Mouse (Mus musculus) kidney, postnatal 0 days (tissue): Measurements from ENCODE around the gene Med24. TPM values are rescaled to one million over a fixed set of nuclear protein-coding genes. Genes with fewer than 3 reads are reported as not detected.
A peak's percentile ranks its signal among the peaks of the same experiment; 100 is the strongest.

Experiments
- ATAC-seq: fragments of 200-750 bp; cut with Nextera tagmentation; replicated peaks from 2 replicates; pipeline ENCODE4 v1.8.0; 2017; ENCODE audit warnings: low read depth, moderate number of reproducible peaks, moderate TSS enrichment, moderate library complexity; ENCODE audit not compliant: low FRiP score
- DNase-seq: peaks from one replicate; pipeline ENCODE4 v3.0.0-alpha.2; 2016; ENCODE audit warnings: low spot score
- H3K27ac ChIP-seq: fragments of 300-500 bp; sonication (generic); 2 replicates; pipeline ENCODE4 v1.5.1; 2014; ENCODE audit warnings: mild to moderate bottlenecking
- H3K27me3 ChIP-seq: fragments of 300-500 bp; sonication (generic); 2 replicates; pipeline ENCODE4 v1.6.1; 2014; ENCODE audit warnings: low read length, mixed read lengths; ENCODE audit not compliant: insufficient read depth
- H3K36me3 ChIP-seq: fragments of 300-500 bp; sonication (generic); 2 replicates; pipeline ENCODE4 v1.6.1; 2014; ENCODE audit warnings: low read length, mixed read lengths; ENCODE audit not compliant: insufficient read depth
- H3K4me1 ChIP-seq: fragments of 300-500 bp; sonication (generic); replicated peaks from 2 replicates; pipeline ENCODE4 v1.6.1; 2014; ENCODE audit warnings: antibody characterized with exemption, low read length, mixed read lengths; ENCODE audit not compliant: insufficient read depth
- H3K4me2 ChIP-seq: fragments of 300-500 bp; sonication (generic); 2 replicates; pipeline ENCODE4 v1.6.1; 2014; ENCODE audit warnings: mild to moderate bottlenecking, low read length, moderate library complexity, mixed read lengths
- H3K4me3 ChIP-seq: fragments of 300-500 bp; sonication (generic); replicated peaks from 2 replicates; pipeline ENCODE4 v1.5.1; 2014; ENCODE audit warnings: low read depth, low read length
- H3K9ac ChIP-seq: fragments of 300-500 bp; sonication (generic); 2 replicates; pipeline ENCODE4 v1.6.1; 2014; ENCODE audit warnings: low read depth, low read length
- H3K9me3 ChIP-seq: fragments of 300-500 bp; sonication (generic); replicated peaks from 2 replicates; pipeline ENCODE4 v1.6.1; 2016; ENCODE audit warnings: low read length, inconsistent platforms, mixed read lengths
- CTCF ChIP-seq: IDR thresholded peaks from 2 replicates; pipeline ENCODE4 v1.5.1; 2016; ENCODE audit warnings: antibody characterized with exemption, low read depth, mild to moderate bottlenecking, moderate library complexity
- WGBS: fragments of 180-500 bp; shearing (Covaris S2); extraction: QIAGEN DNeasy Blood & Tissue Kit; methylation state at CpG from one replicate; pipeline ENCODE4 v1.1.7; 2014; 5-methylcytosine and 5-hydroxymethylcytosine counted together
- polyA plus RNA-seq: library from polyadenylated mRNA; unstranded; fragments of >200 nt; fragmentation: Nextera tagmentation; extraction: Ambion mirVana; gene quantifications from 2 replicates; pipeline ENCODE4 v1.2.1, GENCODE M21; 2015

The Med24 gene
- polyA plus RNA-seq, 1 experiment from 2014 or later = 38.3 TPM

DNA sequence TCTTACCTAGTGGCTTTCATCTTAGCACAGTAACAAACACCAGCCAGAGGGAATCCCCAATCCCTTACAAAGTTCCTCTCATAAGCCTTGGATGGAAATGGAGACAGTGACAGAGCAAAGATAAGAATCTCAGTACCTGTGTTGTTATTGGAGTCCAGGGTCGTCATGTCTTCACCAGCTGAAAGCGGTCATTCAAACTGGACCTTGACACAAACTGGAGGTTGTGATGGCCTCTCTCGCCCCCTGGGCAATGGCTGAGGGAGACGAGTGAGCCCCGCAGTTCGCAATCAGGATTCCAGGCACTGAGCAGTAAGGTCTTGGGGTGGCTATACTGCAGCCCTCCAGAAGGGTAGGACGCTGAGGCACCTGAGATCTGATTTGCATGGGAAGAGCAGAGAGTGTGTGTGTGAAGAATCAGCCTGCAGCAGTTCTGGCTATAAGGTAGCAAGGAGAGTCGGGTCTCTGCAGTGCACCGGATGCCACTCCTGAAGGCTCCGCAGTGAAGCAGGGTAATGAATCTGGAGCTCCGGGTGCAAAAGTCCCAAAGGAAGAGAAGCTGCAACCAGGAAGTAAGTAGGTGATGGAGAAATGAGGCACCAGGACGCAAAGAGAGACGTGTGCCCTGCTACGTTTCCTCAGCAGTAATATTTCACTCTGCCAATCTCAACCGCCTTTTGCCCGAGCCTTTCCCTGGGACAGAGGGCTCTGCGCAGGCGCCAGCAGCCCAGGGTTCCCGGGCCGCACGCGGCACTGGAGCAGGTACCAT is 45.5 kb upstream of the Med24 start, which contains the start of gene Nr1d1:
Gene Nr1d1, minus strand, starts transcription at position 752 of the 766 bp plus-strand sequence.
- WGBS = 1% methylated on average over 22 of the region's 22 CpGs
- peaks cover 55% of the 10 kb centered on the region for H3K4me1 ChIP-seq
- H3K36me3 ChIP-seq = peaks cover 4% of the 10 kb centered on the region
- peak; percentile 78 for ATAC-seq
- peak within 1 kb of the TSS; percentile 60 for H3K4me2 ChIP-seq
- H3K4me3 ChIP-seq = peak within 1 kb of the TSS; percentile 40
- no peaks in the 10 kb centered on the region for H3K27me3 ChIP-seq
- TF ChIP-seq CTCF = no peak
- H3K9ac ChIP-seq = peak within 1 kb of the TSS; percentile 59
- no peak for DNase-seq
- H3K9me3 ChIP-seq = no peaks in the 10 kb centered on the region
- peak within 1 kb of the TSS; percentile 95 for H3K27ac ChIP-seq

DNA sequence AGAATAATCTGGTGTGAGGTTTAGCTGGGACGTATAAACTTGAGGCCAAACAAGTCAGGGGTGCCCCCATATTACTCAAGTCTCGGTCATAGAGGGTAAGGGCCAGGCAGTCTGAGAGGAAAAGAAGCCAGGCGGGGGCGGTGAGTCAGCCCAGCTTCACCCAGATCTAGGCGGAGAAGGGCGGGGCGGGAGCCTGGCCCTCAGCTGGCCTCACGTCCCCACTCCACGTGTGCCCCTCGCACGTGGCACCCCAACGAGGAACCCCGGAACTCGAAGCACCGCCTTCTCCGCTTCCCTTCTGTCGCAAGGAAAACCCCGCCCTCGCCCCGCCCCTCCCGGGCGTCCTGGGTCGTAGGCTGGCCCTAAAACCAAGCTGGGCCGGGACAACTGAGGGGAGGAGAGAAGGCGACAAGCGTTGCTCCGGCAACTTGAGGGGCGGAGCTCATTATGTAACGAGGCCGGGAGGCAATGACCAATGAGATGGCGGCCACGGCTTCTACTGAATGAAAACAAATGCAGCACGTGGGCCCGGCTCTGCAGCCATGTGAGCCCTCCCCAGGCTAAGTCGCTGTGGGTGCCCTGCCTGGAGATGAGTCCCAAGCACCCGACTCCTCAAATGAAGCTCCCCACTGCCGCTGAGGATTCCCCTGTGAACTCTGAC is 44.5 kb upstream of the Med24 start:
- peak overlapping the region; percentile 95 for H3K27ac ChIP-seq
- H3K4me1 ChIP-seq = peaks cover 61% of the 10 kb centered on the region
- H3K9ac ChIP-seq = peak overlapping the region; percentile 59; the same call in 1 of the 2 replicates
- ATAC-seq (peak; percentile 73), DNase-seq (peak; percentile 99)
- H3K9me3 ChIP-seq = no peaks in the 10 kb centered on the region
- under 1% methylated on average over 37 of the region's 37 CpGs for WGBS
- no peak for TF ChIP-seq CTCF
- peak overlapping the region; percentile 40 for H3K4me3 ChIP-seq
- H3K4me2 ChIP-seq = peak overlapping the region; percentile 60
- no peaks in the 10 kb centered on the region for H3K27me3 ChIP-seq
- H3K36me3 ChIP-seq = peaks cover 4% of the 10 kb centered on the region

DNA sequence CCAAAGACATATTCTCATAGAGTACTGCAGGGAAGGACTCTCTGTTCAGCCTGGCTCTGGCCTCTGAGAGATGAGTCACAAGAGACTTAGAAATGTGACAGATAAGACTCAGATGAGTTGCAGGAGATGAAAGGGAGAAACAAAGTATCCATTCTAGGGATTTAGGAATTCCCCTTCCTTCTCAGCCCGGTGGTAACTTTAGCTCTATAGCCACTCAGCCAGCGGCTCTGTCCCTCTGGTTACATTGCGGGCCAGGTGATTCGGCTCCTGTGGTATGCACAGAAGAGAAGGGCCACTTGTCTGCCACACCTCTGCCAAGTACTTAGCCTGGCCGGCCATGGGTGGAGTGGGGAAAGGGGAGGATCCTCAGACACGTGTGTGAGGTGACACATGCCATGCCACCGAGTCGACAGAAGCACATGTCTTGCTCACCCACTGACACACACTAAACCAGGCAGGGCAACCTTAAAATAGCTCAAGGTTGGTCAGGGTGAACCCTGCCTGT is 43.5 kb upstream of the Med24 start:
- peak overlapping the region; percentile 60; the same call in 1 of the 2 replicates for H3K4me2 ChIP-seq
- H3K36me3 ChIP-seq = peaks cover 4% of the 10 kb centered on the region
- no peak overlapping the region for H3K9ac ChIP-seq
- H3K27me3 ChIP-seq = no peaks in the 10 kb centered on the region
- H3K9me3 ChIP-seq = no peaks in the 10 kb centered on the region
- WGBS = 32% methylated on average over 8 of the region's 8 CpGs
- ATAC-seq (peak; percentile 11; the same call in 1 of the 2 replicates), DNase-seq (no peak)
- H3K4me1 ChIP-seq = peaks cover 59% of the 10 kb centered on the region
- peak overlapping the region; percentile 95 for H3K27ac ChIP-seq
- no peak overlapping the region for H3K4me3 ChIP-seq
- no peak for TF ChIP-seq CTCF

- 86% methylated on average over 11 of the region's 11 CpGs for WGBS
Observed at GRCm38 (mm10) chr11:98771844-98772525, 42.8 kb upstream of the Med24 start.

GRCm38 (mm10) chr11:98771131-98771530 is 41.9 kb upstream of the Med24 start:
- no peak for TF ChIP-seq CTCF

More at GRCm38 (mm10) chr11:98771844-98772525, 42.8 kb upstream of the Med24 start:
- peaks cover 4% of the 10 kb centered on the region for H3K36me3 ChIP-seq
- peaks cover 55% of the 10 kb centered on the region for H3K4me1 ChIP-seq
- no peak overlapping the region for H3K9ac ChIP-seq
- ATAC-seq (no peak), DNase-seq (no peak)
- H3K4me2 ChIP-seq = no peak overlapping the region
- TF ChIP-seq CTCF = no peak
- H3K4me3 ChIP-seq = no peak overlapping the region
- no peaks in the 10 kb centered on the region for H3K27me3 ChIP-seq
- no peaks in the 10 kb centered on the region for H3K9me3 ChIP-seq
- H3K27ac ChIP-seq = no peak overlapping the region

More at GRCm38 (mm10) chr11:98771131-98771530, 41.9 kb upstream of the Med24 start:
- peaks cover 52% of the 10 kb centered on the region for H3K4me1 ChIP-seq
- no peak overlapping the region for H3K27ac ChIP-seq
- peaks cover 4% of the 10 kb centered on the region for H3K36me3 ChIP-seq
- 94% methylated on average over 18 of the region's 18 CpGs for WGBS
- no peak for DNase-seq
- no peaks in the 10 kb centered on the region for H3K9me3 ChIP-seq
- H3K4me2 ChIP-seq = no peak overlapping the region
- H3K27me3 ChIP-seq = no peaks in the 10 kb centered on the region
- H3K4me3 ChIP-seq = no peak overlapping the region
- no peak for ATAC-seq
- H3K9ac ChIP-seq = no peak overlapping the region
